9 mouse cellular contexts compared by ENCODE assay signal in the genomic region with DNA sequence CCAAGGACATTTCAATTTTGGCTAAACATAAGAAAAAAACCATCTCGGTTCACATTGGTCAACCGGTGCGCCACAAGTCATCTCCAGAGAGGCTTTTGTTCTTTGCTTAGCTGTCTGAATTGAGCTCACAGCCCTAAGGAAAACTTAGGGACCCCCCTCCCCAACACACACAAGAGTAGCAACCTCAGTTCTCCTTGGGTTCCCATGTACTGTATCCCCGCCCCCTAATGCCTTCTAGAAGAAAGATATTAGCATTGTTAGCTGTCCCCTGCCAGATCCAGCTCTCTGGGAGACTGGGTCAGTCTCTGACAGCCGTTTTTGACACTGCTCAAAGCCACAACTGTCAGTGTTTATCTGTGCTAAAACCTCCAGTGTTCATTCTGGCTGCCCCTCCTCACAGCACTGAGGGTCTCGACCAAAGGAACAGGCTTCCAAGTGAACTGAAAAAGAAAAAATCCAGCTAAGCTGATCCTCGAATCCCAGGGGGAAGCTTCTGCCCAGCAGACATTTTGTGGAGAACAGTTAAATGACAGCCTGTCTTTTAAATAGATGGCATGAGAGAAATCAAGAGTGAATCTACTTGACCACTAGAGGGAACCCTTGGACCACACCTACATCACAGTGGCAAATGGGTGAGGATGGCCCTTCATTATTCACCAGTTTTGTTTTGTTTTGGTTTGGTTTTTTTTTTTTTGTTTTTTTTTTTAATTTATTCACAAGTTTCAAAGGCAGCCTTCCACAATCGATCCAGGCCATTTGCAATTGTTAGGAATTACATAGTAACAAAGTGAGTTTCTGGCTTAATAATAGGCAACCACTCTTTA.
DNase-seq lines count a peak whose midpoint lies in the region; ATAC-seq and TF ChIP-seq lines count a peak whose summit lies in the region.
"Had no signal": no experiment of that assay in that cellular context is flagged by ENCODE, and none has a peak within 500 bp of the region (broad histone marks: within the 10 kb centered on the region; RNA-seq: fewer than 3 reads in every experiment).

No protein-coding gene starts in this region.

- H3K27ac ChIP-seq in kidney, postnatal 0 days, result no peak overlapping the region
- no peak overlapping the region for H3K27ac ChIP-seq in MEL (ENCODE audit: control insufficient read depth, low read depth, low read length)
- H3K27ac ChIP-seq in midbrain, embryonic 16.5 days (ENCODE audit: low read length), result peak overlapping the region; percentile 59
- H3K27ac ChIP-seq: embryonic facial prominence, embryonic 15.5 days had no signal

- H3K36me3 ChIP-seq in kidney, postnatal 0 days (ENCODE audit: insufficient read depth, low read length), result no peaks in the 10 kb centered on the region
- no peaks in the 10 kb centered on the region for H3K36me3 ChIP-seq in MEL (ENCODE audit: control insufficient read depth in 1 of 2, insufficient read depth in 2 of 2, low read length in 2 of 2)
- no peaks in the 10 kb centered on the region for H3K36me3 ChIP-seq in midbrain, embryonic 16.5 days (ENCODE audit: control insufficient read depth, insufficient read depth, low read length)

- peak; percentile 93 for TF ChIP-seq CTCF in kidney, postnatal 0 days (IDR thresholded peaks at IDR 0.05; ENCODE audit: low read depth)
- peak; percentile 62 to 93 (median 81) for TF ChIP-seq CTCF in MEL (IDR thresholded peaks at IDR 0.05 in 2 of 3, conservative IDR thresholded peaks at IDR 0.05 in 1 of 3; ENCODE audit: control insufficient read depth in 1 of 3, insufficient read depth in 1 of 3, low read depth in 2 of 3, low read length in 3 of 3, poor library complexity in 1 of 3, severe bottlenecking in 1 of 3)

- no peak for TF ChIP-seq POLR2A in MEL (IDR thresholded peaks at IDR 0.05; ENCODE audit: control insufficient read depth in 1 of 2, insufficient read depth in 1 of 2, low read depth in 1 of 2, low read length in 2 of 2, poor library complexity in 1 of 2)

- peak; percentile 99 for TF ChIP-seq RAD21 in MEL (IDR thresholded peaks at IDR 0.05; ENCODE audit: low read depth, low read length)

- no peak overlapping the region for H3K9ac ChIP-seq in kidney, postnatal 0 days (ENCODE audit: low read depth, low read length)
- H3K9ac ChIP-seq in MEL (ENCODE audit: control insufficient read depth, low read depth, low read length, poor library complexity, severe bottlenecking), result no peak overlapping the region
- H3K9ac ChIP-seq in midbrain, embryonic 16.5 days (ENCODE audit: low read depth, low read length), result no peak overlapping the region
- H3K9ac ChIP-seq: embryonic facial prominence, embryonic 15.5 days had no signal

- no peak for TF ChIP-seq EP300 in MEL (IDR thresholded peaks at IDR 0.05; ENCODE audit: low read depth in 1 of 2, low read length in 2 of 2)

- no peaks in the 10 kb centered on the region for H3K27me3 ChIP-seq in kidney, postnatal 0 days (ENCODE audit: insufficient read depth, low read length)
- no peaks in the 10 kb centered on the region for H3K27me3 ChIP-seq in MEL (ENCODE audit: control insufficient read depth in 1 of 2, insufficient read depth in 2 of 2, low read length in 2 of 2)
- no peaks in the 10 kb centered on the region for H3K27me3 ChIP-seq in midbrain, embryonic 16.5 days (ENCODE audit: control insufficient read depth, insufficient read depth, low read depth, low read length)
- H3K27me3 ChIP-seq: embryonic facial prominence, embryonic 15.5 days had no signal

- no peaks in the 10 kb centered on the region for H3K9me3 ChIP-seq in kidney, postnatal 0 days (replicated peaks; ENCODE audit: low read length)
- H3K9me3 ChIP-seq in MEL (replicated peaks; ENCODE audit: insufficient read depth, low read length), result no peaks in the 10 kb centered on the region
- H3K9me3 ChIP-seq in midbrain, embryonic 16.5 days (replicated peaks; ENCODE audit: control insufficient read depth, low read length, poor library complexity, severe bottlenecking), result no peaks in the 10 kb centered on the region
- H3K9me3 ChIP-seq: embryonic facial prominence, embryonic 15.5 days had no signal

- no peaks in the 10 kb centered on the region for H3K4me1 ChIP-seq in kidney, postnatal 0 days (replicated peaks; ENCODE audit: insufficient read depth, low read length)
- no peaks in the 10 kb centered on the region for H3K4me1 ChIP-seq in MEL (ENCODE audit: control insufficient read depth in 1 of 2, insufficient read depth in 2 of 2, low read length in 2 of 2)
- peaks cover 5% of the 10 kb centered on the region; the same call in 1 of the 2 replicates for H3K4me1 ChIP-seq in midbrain, embryonic 16.5 days (ENCODE audit: control insufficient read depth, insufficient read depth, low read length)
- H3K4me1 ChIP-seq: embryonic facial prominence, embryonic 15.5 days had no signal

- intact Hi-C loops in heart, postnatal 10 days (cut with DNase I), result loop anchor here (2.0 to 5.0 kb wide), 4 partner anchors 37 to 313 kb away; a partner anchor contains a TSS

- no peak overlapping the region for H3K4me2 ChIP-seq in kidney, postnatal 0 days (ENCODE audit: low read length)
- no peak overlapping the region for H3K4me2 ChIP-seq in midbrain, embryonic 16.5 days (ENCODE audit: low read length)
- H3K4me2 ChIP-seq: embryonic facial prominence, embryonic 15.5 days had no signal

- no peak overlapping the region for H3K4me3 ChIP-seq in kidney, postnatal 0 days (replicated peaks; ENCODE audit: low read depth, low read length)
- H3K4me3 ChIP-seq in MEL (ENCODE audit: control insufficient read depth in 1 of 2, insufficient read depth in 1 of 2, low read depth in 2 of 2, low read length in 2 of 2), result no peak overlapping the region
- no peak overlapping the region for H3K4me3 ChIP-seq in midbrain, embryonic 16.5 days (ENCODE audit: low read depth, low read length)
- H3K4me3 ChIP-seq: embryonic facial prominence, embryonic 15.5 days had no signal

- H3K79me2 ChIP-seq in MEL (ENCODE audit: control insufficient read depth, insufficient read depth, low read length, poor library complexity), result no peaks in the 10 kb centered on the region

- 64% methylated on average over 8 of the region's 8 CpGs for WGBS in kidney, postnatal 0 days
- WGBS in midbrain, embryonic 16.5 days, result 52% methylated on average over 8 of the region's 8 CpGs

- no peak for ATAC-seq in kidney, postnatal 0 days (replicated peaks; ENCODE audit: low FRiP score, low read depth)
- peak; percentile 81 for ATAC-seq in midbrain, embryonic 16.5 days

- DNase-seq in kidney, postnatal 0 days (ENCODE audit: low spot score), result peak; percentile 87
- DNase-seq in kidney, adult 11 months, result no peak
- DNase-seq in MEL (ENCODE audit: low read depth, low spot score), result peak; percentile 89
- DNase-seq in cerebellum, adult 9-10 months, result peak; percentile 63
- peak; percentile 62 to 77 for DNase-seq in heart, postnatal 10 days
- DNase-seq in left cerebral cortex, adult 11 months (ENCODE audit: low spot score), result peak; percentile 42
- DNase-seq in ovary, postnatal 10 days (ENCODE audit: low spot score), result no peak

TF ChIP-seq in MEL, 35 proteins besides CTCF, POLR2A, EP300 and RAD21:
- TF ChIP-seq SIN3A (IDR thresholded peaks at IDR 0.05; ENCODE audit: low read length) (peak; percentile 48; the same call in 1 of the 2 replicates), SMC3 (IDR thresholded peaks at IDR 0.05; ENCODE audit: low read depth, low read length) (peak; percentile 89), NELFE (IDR thresholded peaks at IDR 0.05; ENCODE audit: low read depth, low read length) (no peak), MAX (IDR thresholded peaks at IDR 0.05; ENCODE audit: low read length) (no peak), ZNF384 (IDR thresholded peaks at IDR 0.05; ENCODE audit: low read depth, low read length) (peak; percentile 80), JUND (IDR thresholded peaks at IDR 0.05; ENCODE audit: low read depth, low read length) (no peak), USF2 (IDR thresholded peaks at IDR 0.05; ENCODE audit: borderline replicate concordance in 1 of 2, insufficient read depth in 1 of 2, low read depth in 1 of 2, low read length in 2 of 2) (no peak), E2F4 (IDR thresholded peaks at IDR 0.05; ENCODE audit: borderline replicate concordance, low read depth, low read length) (no peak), ZC3H11A (IDR thresholded peaks at IDR 0.05; ENCODE audit: low read depth, low read length) (peak; percentile 93), GABPA (IDR thresholded peaks at IDR 0.05; ENCODE audit: low read depth, low read length) (no peak), UBTF (IDR thresholded peaks at IDR 0.05; ENCODE audit: borderline replicate concordance, insufficient read depth, low read depth, low read length) (no peak), NRF1 (IDR thresholded peaks at IDR 0.05; ENCODE audit: insufficient read depth, low read depth, low read length, poor library complexity, severe bottlenecking) (no peak), TCF12 (IDR thresholded peaks at IDR 0.05; ENCODE audit: low read depth, low read length) (no peak), ZMIZ1 (IDR thresholded peaks at IDR 0.05; ENCODE audit: low read depth, low read length) (no peak)

Comparison
In these comparisons a context has a peak if more than half of its experiments do, and no peak if none do; other contexts are left out.
1. DNase-seq: peak in kidney, postnatal 0 days (single experiment), MEL (single experiment), cerebellum, adult 9-10 months (single experiment), heart, postnatal 10 days (2 of 2) and left cerebral cortex, adult 11 months (single experiment); none in kidney, adult 11 months (single experiment) and ovary, postnatal 10 days (single experiment).